Mouse (Mus musculus) gastrocnemius, postnatal 4 days (tissue): ENCODE data around the gene Tspan3. TPM values are rescaled to one million over a fixed set of nuclear protein-coding genes. Genes with fewer than 3 reads are reported as not detected.

Experiments used
- DNase-seq, 2 experiments: peaks; one replicate each; pipeline ENCODE4 v3.0.0; 2021 to 2022; ENCODE audit warnings: low spot score in 2 of 2, mixed read lengths in 2 of 2
- long read RNA-seq, 2 experiments: library from polyadenylated mRNA; stranded (forward); transcript quantifications; one replicate each; pipeline ENCODE4 v2.0.0; 2021
- total RNA-seq, 2 experiments: library from RNA; stranded (reverse); gene quantifications; 2 replicates each; pipeline ENCODE4 v1.2.3; 2021

Tspan3 gene
- total RNA-seq: 100 to 1,000 TPM; 187 to 207 TPM
- long read RNA-seq, experiment 1, transcript Tspan3-201 (7 exons, 1,716 nt): major isoform, 518 of 546 reads
- long read RNA-seq, experiment 1, partial matches to known transcripts: 7 of 546 reads
- long read RNA-seq, experiment 1, other reads (novel, unspliced or antisense): 21 of 546 reads
- long read RNA-seq, experiment 2, transcript Tspan3-201 (7 exons, 1,716 nt): major isoform, 518 of 535 reads
- long read RNA-seq, experiment 2, partial matches to known transcripts: 4 of 535 reads
- long read RNA-seq, experiment 2, other reads (novel, unspliced or antisense): 13 of 535 reads

DNA sequence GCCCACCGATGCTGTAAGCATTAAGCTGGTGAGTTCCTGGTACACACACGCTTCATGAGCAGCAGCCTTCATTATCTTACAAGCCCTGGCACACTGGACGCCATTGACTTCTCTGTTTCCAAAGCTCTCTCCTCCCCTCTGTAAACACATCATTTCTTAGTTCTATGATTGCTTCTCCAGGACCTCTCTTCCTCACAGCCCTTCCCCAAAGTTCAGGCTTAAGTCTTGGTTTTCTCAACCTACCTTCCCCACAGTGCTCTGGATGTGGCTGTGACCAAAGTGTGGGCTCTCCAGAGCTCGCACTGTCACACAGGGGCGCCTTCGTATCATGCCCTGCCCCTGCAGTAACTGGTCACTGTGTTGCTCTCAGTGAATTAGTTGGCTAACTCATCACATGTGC is at the start of gene Tspan3:
Gene Tspan3 (minus strand): TSS at position 101 of the 400 bp plus-strand sequence.
- no peak for DNase-seq

DNA sequence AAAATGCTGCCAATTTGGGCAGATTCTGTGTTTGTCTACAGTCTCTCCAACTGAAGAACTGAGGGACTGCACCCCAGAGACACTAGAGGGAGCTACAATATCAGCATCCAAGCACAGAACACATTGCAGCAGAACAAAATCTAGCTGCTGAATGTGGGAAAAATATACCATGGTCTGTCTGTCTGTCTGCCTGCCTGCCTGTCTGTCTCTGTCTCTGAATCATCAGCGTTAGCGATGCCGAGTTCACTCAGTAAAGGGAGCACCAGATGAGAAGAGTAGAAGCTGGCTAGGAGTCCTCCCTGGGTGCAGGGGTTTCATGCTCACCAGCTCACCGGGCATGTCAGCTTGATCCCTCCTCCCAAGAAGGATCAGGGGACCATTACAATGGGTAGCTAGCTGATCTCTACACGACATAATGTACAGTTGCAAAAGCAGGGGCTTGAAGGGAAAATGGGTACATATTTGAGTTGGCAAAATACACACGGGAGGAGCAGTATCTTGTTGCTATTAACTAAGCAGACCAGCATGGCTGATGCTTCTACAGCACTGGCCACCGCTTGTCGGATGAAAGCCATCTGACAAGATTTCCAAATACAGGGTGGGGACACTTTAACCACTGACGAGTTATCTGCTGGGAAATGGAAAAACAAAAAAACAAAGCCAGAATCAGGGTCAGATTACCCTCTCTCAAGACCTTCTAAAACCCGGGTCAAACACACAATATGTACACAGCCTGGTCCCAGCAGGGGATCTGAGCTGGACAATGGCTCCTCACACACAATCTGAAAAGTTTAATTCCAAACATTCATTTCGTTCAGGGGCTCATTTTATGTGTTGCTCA is 48.4 kb upstream of the Tspan3 start:
- peak in 1 of 2 experiments; percentile 29 for DNase-seq

DNA sequence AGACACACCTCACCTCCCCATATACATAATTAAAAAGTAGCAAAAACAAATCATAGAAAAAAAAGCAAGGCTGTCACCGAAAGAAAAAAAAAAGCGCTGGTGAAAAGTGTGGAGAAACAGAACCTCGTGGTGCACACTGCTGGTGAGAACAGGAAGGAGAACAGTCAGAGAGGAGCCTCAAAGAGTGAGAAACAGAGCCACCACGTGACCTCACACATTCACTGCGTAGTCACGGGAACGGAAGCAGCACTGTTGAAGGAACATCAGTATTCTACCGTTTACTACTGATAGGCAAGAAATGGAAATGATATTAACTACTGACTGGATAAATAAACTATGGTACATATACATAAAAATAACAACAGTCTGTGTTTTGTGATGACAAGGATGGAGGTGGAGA is 43.5 kb upstream of the Tspan3 start:
- no peak for DNase-seq

GRCm38 (mm10) chr9:56207516-56207915 is 42.2 kb upstream of the Tspan3 start:
- no peak for DNase-seq

- no peak for DNase-seq
Observed at GRCm38 (mm10) chr9:56207083-56207482, 41.8 kb upstream of the Tspan3 start.

GRCm38 (mm10) chr9:56205336-56205735 is 40.1 kb upstream of the Tspan3 start:
- DNase-seq: no peak

GRCm38 (mm10) chr9:56204316-56204715 is 39.0 kb upstream of the Tspan3 start:
- no peak for DNase-seq

- DNase-seq: peak; percentile 70 to 86
Observed at GRCm38 (mm10) chr9:56200645-56201314, 35.5 kb upstream of the Tspan3 start.

- DNase-seq: no peak
Observed at GRCm38 (mm10) chr9:56200200-56200599, 34.9 kb upstream of the Tspan3 start.

DNA sequence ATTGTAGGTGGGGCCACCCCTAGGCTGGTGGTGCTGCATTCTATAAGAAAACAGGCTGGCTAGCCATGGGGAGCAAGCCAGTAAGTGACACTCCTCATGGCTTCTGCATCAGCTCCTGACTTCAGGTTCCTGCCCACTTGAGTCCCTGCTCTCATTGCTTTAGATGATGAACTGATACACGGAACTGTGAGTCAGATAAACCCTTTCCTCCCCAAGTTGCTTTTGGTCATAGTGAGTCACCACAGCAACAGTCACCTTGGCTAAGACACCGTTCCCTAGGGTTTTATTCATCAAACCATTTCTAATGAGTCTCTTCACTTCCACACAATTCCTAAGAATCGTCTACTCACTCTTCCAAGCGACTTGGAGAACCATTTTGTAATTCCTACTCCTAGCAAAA is 31.6 kb upstream of the Tspan3 start:
- no peak for DNase-seq

DNA sequence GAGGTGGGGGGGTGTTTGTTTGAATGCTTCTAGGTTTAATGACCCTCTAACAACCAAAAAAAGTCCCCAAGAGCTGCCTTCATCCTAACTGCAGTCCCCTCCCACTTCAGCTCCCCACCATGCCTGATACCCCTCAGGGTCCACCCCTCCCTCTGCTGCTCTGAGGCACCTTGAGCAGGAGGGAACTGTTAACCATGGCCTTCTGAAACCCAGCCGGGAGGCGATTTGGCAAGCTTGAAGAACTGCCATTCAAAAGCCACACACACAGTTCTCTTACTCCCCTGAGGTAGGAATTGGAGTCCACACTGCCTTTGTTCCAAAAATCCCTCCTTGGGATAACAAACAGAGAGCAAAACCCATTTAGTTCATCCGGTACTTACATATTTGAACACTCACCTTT is 29.9 kb upstream of the Tspan3 start:
- no peak for DNase-seq

DNA sequence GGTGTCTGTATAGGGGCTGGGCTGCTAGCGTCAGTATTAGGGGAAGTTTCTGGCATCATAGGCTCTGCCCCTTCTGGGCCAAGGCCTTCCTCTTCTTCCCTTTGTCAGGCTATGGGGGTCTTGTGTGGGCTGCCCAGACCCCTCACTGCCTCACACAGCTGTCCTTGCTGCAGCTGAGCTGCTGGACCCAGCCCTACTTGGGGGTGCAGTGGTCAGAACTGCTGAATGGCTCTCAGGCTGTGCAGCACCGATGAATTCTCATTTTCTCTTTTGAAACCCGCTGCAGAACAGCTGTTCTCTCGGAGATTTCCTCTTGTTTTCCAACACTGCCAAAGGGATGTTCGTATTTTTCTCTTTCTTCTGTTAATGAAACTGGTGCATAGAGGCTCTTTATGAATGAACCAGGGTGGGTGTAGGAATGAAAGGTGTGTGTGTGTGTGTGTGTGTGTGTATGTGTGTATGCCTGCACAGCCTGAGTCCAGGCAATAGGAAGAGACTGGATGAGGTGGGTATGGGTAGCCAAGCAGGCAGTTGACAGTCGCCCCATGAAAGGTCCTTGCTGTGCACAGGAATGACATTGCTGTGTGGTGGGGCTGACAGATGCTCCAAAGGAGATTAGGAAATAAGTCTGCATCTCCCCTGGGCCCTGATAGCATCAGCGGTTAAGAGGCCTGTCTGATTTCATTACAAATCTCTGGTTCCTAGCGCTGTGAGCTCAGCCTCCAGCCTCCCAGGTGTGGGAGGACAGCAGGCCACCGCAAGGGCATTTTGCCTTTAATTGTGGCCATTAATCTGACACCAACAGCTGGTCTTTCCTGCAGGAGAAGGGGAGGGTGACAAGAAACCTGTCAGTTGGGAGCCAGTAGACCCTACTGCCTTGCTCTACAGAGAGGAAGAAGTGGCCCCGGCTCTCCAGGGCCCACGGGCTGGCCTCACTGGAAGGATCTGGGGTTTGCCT is 26.5 kb upstream of the Tspan3 start:
- no peak for DNase-seq

DNA sequence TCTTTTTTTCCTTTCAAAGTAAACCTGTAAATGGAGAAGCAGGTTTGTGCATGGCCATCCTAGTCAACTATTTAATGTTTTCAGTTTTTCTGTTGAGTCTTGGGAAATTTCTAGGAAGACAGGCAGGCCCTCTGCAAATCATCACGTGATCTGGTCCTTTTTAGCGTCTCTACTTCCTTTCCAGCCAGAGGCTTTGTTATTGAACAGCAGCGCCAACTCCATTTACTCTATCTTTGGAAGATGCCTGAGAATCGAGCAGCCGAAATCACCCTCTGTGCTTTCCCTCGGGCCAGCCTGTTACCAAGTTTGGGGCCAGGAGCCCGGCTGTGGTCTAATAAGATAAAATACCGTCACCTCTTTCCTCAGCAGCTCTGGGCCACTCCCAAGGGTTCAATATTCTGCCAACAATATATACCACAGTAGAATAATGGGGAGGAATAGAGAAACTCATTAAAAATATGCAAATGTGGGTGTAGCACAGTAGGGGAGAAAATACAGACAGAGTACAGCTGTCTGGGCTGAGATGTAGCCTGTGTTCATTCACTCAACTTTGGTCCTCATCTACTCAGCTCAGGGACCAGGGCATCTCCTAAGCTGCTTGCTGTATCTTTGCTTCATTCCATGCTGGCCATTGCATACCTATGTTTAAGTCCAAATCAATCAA is 15.0 kb upstream of the Tspan3 start:
- DNase-seq: no peak

DNA sequence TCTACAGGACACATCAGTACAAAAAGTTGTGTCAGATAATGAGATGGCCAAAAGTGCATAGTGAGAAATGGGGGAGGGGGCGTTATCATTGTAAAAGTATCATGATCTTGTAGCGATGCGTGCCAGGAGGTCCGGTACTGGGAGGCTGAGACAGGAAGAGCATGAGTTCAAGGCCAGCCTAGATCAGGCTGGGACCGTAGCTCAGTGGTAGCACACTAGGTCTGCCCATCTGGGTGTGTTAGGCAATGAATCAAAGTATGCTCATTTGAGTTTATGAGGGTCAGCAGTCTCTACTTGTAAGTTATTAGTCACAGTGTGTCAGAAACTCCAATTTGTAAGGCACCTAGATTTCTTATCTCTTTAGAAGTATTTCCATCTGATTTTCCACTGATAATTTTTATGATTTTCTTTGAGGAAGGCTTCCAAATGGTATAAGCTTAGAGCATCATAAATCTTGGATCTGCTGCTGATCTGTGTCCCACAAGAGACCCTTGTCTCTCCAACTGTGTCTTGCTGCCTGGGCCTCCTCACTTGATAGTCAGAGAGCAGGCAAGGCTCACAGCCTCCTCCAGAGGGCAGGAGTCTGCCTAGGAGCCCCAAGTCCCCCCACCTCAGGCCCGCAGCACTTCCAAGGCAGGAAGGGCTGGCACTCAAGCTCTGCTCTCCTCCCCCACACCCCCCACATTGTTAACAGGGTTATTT is 14.3 kb upstream of the Tspan3 start:
- DNase-seq: no peak

- DNase-seq: no peak
Observed at GRCm38 (mm10) chr9:56177354-56177753, 12.1 kb upstream of the Tspan3 start.

GRCm38 (mm10) chr9:56175316-56175715 is 10.0 kb upstream of the Tspan3 start:
- no peak for DNase-seq

DNA sequence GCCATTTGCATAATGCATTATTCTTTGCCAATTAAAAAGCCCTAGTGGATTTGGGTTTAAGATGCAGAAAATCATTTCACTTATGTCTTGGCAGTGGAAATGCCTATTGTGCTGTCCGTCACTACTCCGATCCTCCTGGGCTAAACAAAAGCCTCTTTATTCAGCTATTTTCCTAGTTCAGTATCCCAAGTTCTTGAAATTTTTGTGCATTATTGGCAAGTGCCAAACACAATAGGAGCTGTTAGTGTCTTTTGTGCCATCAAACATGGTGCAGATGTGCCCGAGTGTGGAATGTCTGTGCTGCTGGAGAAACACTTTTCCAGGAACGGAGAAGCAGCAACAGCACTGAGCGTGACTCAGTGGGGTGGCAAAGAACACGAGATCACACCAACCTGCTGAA is 2.4 kb upstream of the Tspan3 start:
- DNase-seq: no peak

DNA sequence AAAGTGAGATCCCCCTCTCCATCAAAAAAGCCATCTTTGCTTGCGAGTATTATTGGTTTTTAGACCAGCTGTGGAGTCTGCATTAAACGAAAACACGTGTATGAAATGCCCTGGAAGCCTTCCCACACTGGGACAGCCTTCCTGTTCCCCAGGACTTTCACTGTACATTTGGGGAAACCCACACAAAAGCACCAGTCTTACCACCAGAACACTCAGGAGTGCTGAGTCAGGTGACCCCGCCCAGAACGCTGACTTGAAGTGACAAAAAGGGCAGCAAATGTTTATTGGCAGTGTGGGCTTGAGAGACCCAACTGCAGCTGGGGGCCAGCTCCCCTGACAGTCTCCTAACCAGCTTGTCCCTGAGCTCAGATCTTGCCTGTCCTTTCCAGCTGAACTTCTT is 884 bp upstream of the Tspan3 start:
- DNase-seq: no peak

- DNase-seq: peak; percentile 83 to 91
Observed at GRCm38 (mm10) chr9:56160341-56161141, 4.7 kb downstream of the Tspan3 start.
